Mouse (Mus musculus) lung, embryonic 14.5 days (tissue): ENCODE data around the gene Ugt1a5. TPM values are rescaled to one million over a fixed set of nuclear protein-coding genes. Genes with fewer than 3 reads are reported as not detected.

ENCODE experiments used
- ATAC-seq: fragments of 200-750 bp; cut with Nextera tagmentation; 2 replicates; pipeline ENCODE4 v1.8.0; 2017; ENCODE audit warnings: mild to moderate bottlenecking, moderate TSS enrichment, moderate library complexity; ENCODE audit not compliant: insufficient read depth
- DNase-seq: peaks from one replicate; pipeline ENCODE4 v3.0.0-alpha.2; 2015
- H3K27ac ChIP-seq: fragments of 300-500 bp; sonication (generic); 2 replicates; pipeline ENCODE4 v1.5.1; 2014; ENCODE audit warnings: low read depth, mild to moderate bottlenecking, moderate library complexity
- H3K27me3 ChIP-seq: fragments of 300-500 bp; sonication (generic); 2 replicates; pipeline ENCODE4 v1.6.1; 2014; ENCODE audit warnings: low read length, control low read depth; ENCODE audit not compliant: insufficient read depth
- H3K36me3 ChIP-seq: fragments of 300-500 bp; sonication (generic); 2 replicates; pipeline ENCODE4 v1.6.1; 2014; ENCODE audit warnings: control low read depth; ENCODE audit not compliant: insufficient read depth
- H3K4me1 ChIP-seq: fragments of 300-500 bp; sonication (generic); 2 replicates; pipeline ENCODE4 v1.6.1; 2014; ENCODE audit warnings: antibody characterized with exemption, control low read depth; ENCODE audit not compliant: insufficient read depth
- H3K4me2 ChIP-seq: fragments of 300-500 bp; sonication (generic); 2 replicates; pipeline ENCODE4 v1.6.1; 2014; ENCODE audit warnings: mild to moderate bottlenecking
- H3K4me3 ChIP-seq: fragments of 300-500 bp; sonication (generic); 2 replicates; pipeline ENCODE4 v1.5.1; 2014; ENCODE audit warnings: low read depth, low read length
- H3K9ac ChIP-seq: fragments of 300-500 bp; sonication (generic); 2 replicates; pipeline ENCODE4 v1.6.1; 2014
- H3K9me3 ChIP-seq: fragments of 300-500 bp; sonication (generic); 2 replicates; pipeline ENCODE4 v1.6.1; 2016; ENCODE audit warnings: low read depth, low read length, control low read depth
- CTCF ChIP-seq: IDR thresholded peaks from 2 replicates; pipeline ENCODE4 v1.5.1; 2016; ENCODE audit warnings: antibody characterized with exemption, low read depth
- WGBS: fragments of 180-500 bp; shearing (Covaris S2); extraction: QIAGEN DNeasy Blood & Tissue Kit; methylation state at CpG from one replicate; pipeline ENCODE4 v1.1.7; 2014; 5-methylcytosine and 5-hydroxymethylcytosine counted together
- polyA plus RNA-seq: library from polyadenylated mRNA; unstranded; fragments of >200 nt; fragmentation: Nextera tagmentation; extraction: Ambion mirVana; gene quantifications from 2 replicates; pipeline ENCODE4 v1.2.1, GENCODE M21; 2014

Gene Ugt1a5
- polyA plus RNA-seq, 1 experiment from 2014 or later: not detected

GRCm38 (mm10) chr1:88263778-88264177, 98.0 kb downstream of the Ugt1a5 start:
- peaks cover 93% of the 10 kb centered on the region for H3K36me3 ChIP-seq
- DNase-seq (no peak), ATAC-seq (no peak)
- H3K4me1 ChIP-seq: no peaks in the 10 kb centered on the region
- H3K4me2 ChIP-seq: no peak overlapping the region
- no peak overlapping the region for H3K27ac ChIP-seq
- no peak for TF ChIP-seq CTCF
- H3K9me3 ChIP-seq: no peaks in the 10 kb centered on the region
- H3K27me3 ChIP-seq: no peaks in the 10 kb centered on the region
- no peak overlapping the region for H3K9ac ChIP-seq
- WGBS: 90% methylated on average over 5 of the region's 5 CpGs
- no peak overlapping the region for H3K4me3 ChIP-seq

- no peak for TF ChIP-seq CTCF
- Histone ChIP-seq H3K27ac (no peak overlapping the region), H3K27me3 (no peaks in the 10 kb centered on the region)
These were observed 98.5 kb downstream of the Ugt1a5 start for GRCm38 (mm10) chr1:88264237-88264868.

GRCm38 (mm10) chr1:88264869-88265240, 99.0 kb downstream of the Ugt1a5 start:
- no peak overlapping the region for H3K4me2 ChIP-seq
- H3K36me3 ChIP-seq: peaks cover 100% of the 10 kb centered on the region
- WGBS: 72% methylated on average over 4 of the region's 4 CpGs
- ATAC-seq (no peak), DNase-seq (no peak)
- no peaks in the 10 kb centered on the region for H3K4me1 ChIP-seq
- H3K27ac ChIP-seq: no peak overlapping the region
- H3K4me3 ChIP-seq: no peak overlapping the region
- H3K9me3 ChIP-seq: no peaks in the 10 kb centered on the region
- TF ChIP-seq CTCF: no peak
- H3K27me3 ChIP-seq: no peaks in the 10 kb centered on the region
- H3K9ac ChIP-seq: no peak overlapping the region

More at GRCm38 (mm10) chr1:88264237-88264868, 98.5 kb downstream of the Ugt1a5 start:
- no peaks in the 10 kb centered on the region for H3K9me3 ChIP-seq
- 80% methylated on average over 7 of the region's 7 CpGs for WGBS
- H3K36me3 ChIP-seq: peaks cover 98% of the 10 kb centered on the region
- ATAC-seq (no peak), DNase-seq (no peak)
- H3K4me2 ChIP-seq: no peak overlapping the region
- H3K4me1 ChIP-seq: no peaks in the 10 kb centered on the region
- H3K4me3 ChIP-seq: no peak overlapping the region
- H3K9ac ChIP-seq: no peak overlapping the region

- Histone ChIP-seq H3K4me2 (no peak overlapping the region), H3K4me3 (no peak overlapping the region), H3K27me3 (no peaks in the 10 kb centered on the region), H3K9ac (no peak overlapping the region), H3K27ac (no peak overlapping the region), H3K4me1 (no peaks in the 10 kb centered on the region), H3K9me3 (no peaks in the 10 kb centered on the region), H3K36me3 (peaks cover 91% of the 10 kb centered on the region)
- no peak for ATAC-seq
- WGBS: 87% methylated on average over 13 of the region's 13 CpGs
- DNase-seq: no peak
- no peak for TF ChIP-seq CTCF
These were observed 100.3 kb downstream of the Ugt1a5 start for GRCm38 (mm10) chr1:88266123-88266522.

- ATAC-seq: no peak
- H3K4me1 ChIP-seq: no peaks in the 10 kb centered on the region
- H3K4me3 ChIP-seq: no peak overlapping the region
- no peak overlapping the region for H3K27ac ChIP-seq
- no peak overlapping the region for H3K4me2 ChIP-seq
- TF ChIP-seq CTCF: no peak
- WGBS: 90% methylated on average over 6 of the region's 6 CpGs
- no peak for DNase-seq
- H3K9me3 ChIP-seq: no peaks in the 10 kb centered on the region
- H3K27me3 ChIP-seq: no peaks in the 10 kb centered on the region
- H3K36me3 ChIP-seq: peaks cover 91% of the 10 kb centered on the region
- H3K9ac ChIP-seq: no peak overlapping the region
These were observed 101.7 kb downstream of the Ugt1a5 start for GRCm38 (mm10) chr1:88267489-88267888.

- Histone ChIP-seq H3K36me3 (peaks cover 91% of the 10 kb centered on the region), H3K4me1 (no peaks in the 10 kb centered on the region), H3K27ac (no peak overlapping the region), H3K9ac (no peak overlapping the region), H3K4me3 (no peak overlapping the region), H3K27me3 (no peaks in the 10 kb centered on the region), H3K4me2 (no peak overlapping the region), H3K9me3 (no peaks in the 10 kb centered on the region)
- DNase-seq: no peak
- 85% methylated on average over 6 of the region's 6 CpGs for WGBS
- ATAC-seq: no peak
- no peak for TF ChIP-seq CTCF
These were observed 102.3 kb downstream of the Ugt1a5 start for GRCm38 (mm10) chr1:88268070-88268469.

Other genes starting within 250 kb of the Ugt1a5 start
- 35.6 and 36.7 TPM in 2 replicates for gene Usp40, start 157.5 kb upstream of the Ugt1a5 start, polyA plus RNA-seq
- gene Ugt1a10, start 110.6 kb upstream of the Ugt1a5 start, polyA plus RNA-seq: not detected in 2 replicates
- not detected in 2 replicates for gene Ugt1a9, start 95.2 kb upstream of the Ugt1a5 start, polyA plus RNA-seq
- not detected in 2 replicates for gene Ugt1a8, start 78.2 kb upstream of the Ugt1a5 start, polyA plus RNA-seq
- 1.5 and 1.7 TPM in 2 replicates for gene Ugt1a7c, start 71.0 kb upstream of the Ugt1a5 start, polyA plus RNA-seq
- 0.38 TPM in 1 of 2 replicates, not detected in the other for gene Ugt1a6b, start 62.8 kb upstream of the Ugt1a5 start, polyA plus RNA-seq
- 0.96 and 1.2 TPM in 2 replicates for gene Ugt1a6a, start 31.2 kb upstream of the Ugt1a5 start, polyA plus RNA-seq
- gene Ugt1a2, start 34.6 kb downstream of the Ugt1a5 start, polyA plus RNA-seq: not detected in 2 replicates
- gene Dnajb3, start 39.8 kb downstream of the Ugt1a5 start, polyA plus RNA-seq: 6.2 and 8.2 TPM in 2 replicates
- 0.16 TPM in 1 of 2 replicates, not detected in the other for gene Ugt1a1, start 45.9 kb downstream of the Ugt1a5 start, polyA plus RNA-seq
- gene Mroh2a, start 61.0 kb downstream of the Ugt1a5 start, polyA plus RNA-seq: 2.1 and 2.7 TPM in 2 replicates
- gene Hjurp, start 111.6 kb downstream of the Ugt1a5 start, polyA plus RNA-seq: 215 and 225 TPM in 2 replicates
- 0.18 TPM in 1 of 2 replicates, not detected in the other for gene Trpm8, start 111.6 kb downstream of the Ugt1a5 start, polyA plus RNA-seq
- gene Spp2, start 240.9 kb downstream of the Ugt1a5 start, polyA plus RNA-seq: 0.37 TPM in 1 of 2 replicates, not detected in the other